Mouse (Mus musculus) lung, postnatal 10 days (tissue): ENCODE results near the gene Bpifb5.
"Not testable (repeated sequence)": the region's sequence is repeated elsewhere in the genome, so short reads cannot be mapped to it uniquely, and the experiment has no call there.

ENCODE experiments used
- DNase-seq: peaks from one replicate; pipeline ENCODE4 v3.0.0; 2021

Gene Bpifb5

DNA sequence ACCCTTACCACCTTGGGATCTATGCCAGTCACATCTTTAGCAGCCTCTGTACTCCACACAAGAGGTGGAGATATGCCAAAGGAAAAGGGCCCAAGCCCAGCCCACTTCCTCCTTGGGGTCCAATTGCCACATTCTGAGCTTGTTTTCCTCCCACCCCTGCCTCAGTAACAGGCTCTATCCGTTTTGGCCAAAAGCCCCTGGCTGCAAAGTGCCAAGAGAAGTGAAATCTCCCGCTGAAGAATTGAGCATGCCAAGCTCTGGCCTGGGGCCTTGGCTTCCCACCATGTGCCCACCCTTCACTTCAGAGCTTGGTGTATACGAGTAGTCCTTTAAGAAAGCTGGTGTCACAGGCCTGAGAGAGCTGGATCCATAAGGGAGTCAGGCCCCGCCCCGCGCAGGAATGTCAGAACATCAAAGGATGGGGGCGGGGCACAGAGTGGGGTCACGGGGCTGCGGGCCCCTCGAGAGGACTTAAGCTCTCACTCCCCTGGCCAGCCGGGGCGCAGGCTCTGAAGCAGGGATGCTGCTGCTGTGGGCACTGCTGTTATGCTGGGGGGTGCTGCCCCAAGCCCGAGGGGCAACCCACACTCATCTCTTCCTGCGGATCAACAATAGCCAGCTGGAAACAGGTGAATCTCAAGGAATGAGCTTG, at the start of gene Bpifb5:
Bpifb5 (plus strand) TSS at position 478 of the 652 bp plus-strand sequence.
- peak; percentile 81 for DNase-seq

- not testable (repeated sequence) for DNase-seq
These were observed 41.6 kb upstream of the Bpifb5 start for GRCm38 (mm10) chr2:154181900-154182299.

- not testable (repeated sequence) for DNase-seq
These were observed 40.5 kb upstream of the Bpifb5 start for GRCm38 (mm10) chr2:154183061-154183460.

DNA sequence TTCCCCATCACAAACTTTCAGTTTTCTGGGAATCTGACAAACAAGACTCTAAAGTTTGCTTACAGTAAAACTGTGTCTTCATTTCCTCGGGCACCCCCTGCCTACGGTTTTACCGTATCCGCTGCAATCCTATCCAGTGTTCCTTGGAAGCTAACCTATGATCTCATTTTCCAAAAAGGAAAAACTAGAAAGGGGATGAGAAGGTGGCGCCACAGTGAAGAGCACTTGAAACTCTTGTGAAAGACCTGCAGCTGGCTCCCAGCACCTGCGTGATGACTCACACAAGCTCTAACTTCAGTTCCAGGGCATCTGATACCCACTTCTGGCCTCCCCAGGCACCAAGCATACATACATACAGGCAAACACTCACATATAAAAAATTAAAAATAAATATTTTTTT, 38.2 kb upstream of the Bpifb5 start:
- peak; percentile 44 for DNase-seq

- no peak for DNase-seq
These were observed 37.8 kb upstream of the Bpifb5 start for GRCm38 (mm10) chr2:154185748-154186147.

DNA sequence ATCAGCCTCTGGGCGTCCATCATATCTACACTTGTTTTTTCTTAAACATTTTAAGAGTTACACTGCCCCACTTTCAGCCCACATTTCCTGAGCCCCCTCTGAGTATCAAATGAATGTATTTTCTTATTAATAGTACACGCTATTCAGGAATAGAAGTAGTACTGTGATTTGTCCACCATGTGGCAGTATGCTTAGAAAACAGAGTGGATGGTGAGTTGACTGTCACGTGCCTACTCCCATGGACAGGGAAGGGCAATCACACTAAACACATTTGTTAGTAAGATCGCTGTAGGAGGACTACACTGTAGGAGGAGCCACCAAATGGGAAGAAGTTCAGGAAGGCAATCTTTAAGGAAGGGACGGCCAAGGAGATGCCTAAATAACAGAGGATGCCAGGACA, 36.1 kb upstream of the Bpifb5 start:
- DNase-seq = peak; percentile 28

GRCm38 (mm10) chr2:154189877-154190434, 33.6 kb upstream of the Bpifb5 start:
- DNase-seq = no peak

- DNase-seq = no peak
These were observed 32.8 kb upstream of the Bpifb5 start, which contains the start of gene Bpifb1 for GRCm38 (mm10) chr2:154190546-154191258. TSS of gene Bpifb1 (plus strand) at chr2:154190818.

GRCm38 (mm10) chr2:154192141-154192540, 31.4 kb upstream of the Bpifb5 start:
- DNase-seq = no peak

- no peak for DNase-seq
These were observed 30.5 kb upstream of the Bpifb5 start for GRCm38 (mm10) chr2:154193071-154193470.

DNA sequence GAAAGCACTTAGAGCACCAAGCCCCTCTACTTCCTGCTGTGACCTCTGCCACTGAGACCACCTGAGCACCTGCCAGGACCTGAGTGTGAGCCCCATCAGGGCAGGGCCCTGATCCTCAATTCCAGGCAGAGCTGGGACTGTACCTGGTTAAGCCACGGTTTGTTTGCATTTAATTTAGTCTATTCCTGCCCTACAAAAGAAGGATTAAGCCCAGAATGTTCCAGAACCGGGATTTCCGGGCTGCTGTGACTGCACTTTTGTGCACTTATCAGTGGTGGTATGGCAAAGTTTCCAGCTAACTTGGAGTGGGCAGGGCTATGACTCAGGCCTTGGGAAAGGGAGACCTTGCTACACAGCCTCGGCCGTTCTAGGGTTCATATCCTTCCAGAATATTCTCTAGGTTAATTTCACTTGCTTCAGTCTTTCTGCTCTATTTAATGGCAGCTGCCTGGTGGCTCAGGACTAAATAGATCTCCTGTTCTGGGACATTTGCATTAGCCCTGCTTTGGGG, 29.5 kb upstream of the Bpifb5 start:
- no peak for DNase-seq

- DNase-seq = no peak
These were observed 26.5 kb upstream of the Bpifb5 start for GRCm38 (mm10) chr2:154197036-154197435.

DNA sequence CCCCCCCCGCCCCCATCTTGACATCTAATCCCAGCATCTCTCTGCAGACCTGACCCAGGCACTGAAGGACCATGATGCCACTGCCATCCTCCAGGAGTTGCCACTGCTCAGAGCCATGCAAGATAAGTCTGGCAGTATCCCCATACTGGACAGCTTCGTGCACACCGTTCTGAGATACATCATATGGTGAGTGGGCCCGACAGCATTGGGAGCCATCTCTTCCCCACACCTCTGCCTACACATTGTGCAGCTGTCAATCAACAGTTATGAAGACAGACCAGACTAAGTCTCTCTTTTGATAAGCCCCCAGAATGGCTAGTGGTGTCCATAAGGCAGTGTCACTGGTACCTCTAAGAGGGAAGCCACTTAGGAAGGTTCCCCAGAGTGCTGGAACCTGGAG, 18.9 kb upstream of the Bpifb5 start:
- no peak for DNase-seq

DNA sequence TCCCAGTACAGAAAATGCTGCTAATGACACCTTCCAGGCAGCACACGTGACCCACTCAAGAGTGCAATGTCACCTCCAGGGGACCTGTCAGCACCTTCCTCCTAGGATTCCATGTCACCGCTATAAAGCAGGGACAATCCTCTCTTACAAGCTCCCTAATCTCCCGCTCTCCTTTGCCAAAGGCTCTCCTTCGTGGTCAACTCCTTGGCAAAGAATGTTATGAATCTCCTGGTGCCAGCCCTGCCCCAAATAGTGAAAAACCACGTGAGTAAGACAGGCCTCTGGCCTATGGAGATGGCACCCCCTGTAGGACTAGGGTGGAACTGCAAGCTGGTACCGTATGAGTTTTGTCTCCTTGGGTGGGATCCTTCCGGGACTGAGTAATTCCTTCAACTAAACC, 16.6 kb upstream of the Bpifb5 start:
- DNase-seq = peak; percentile 67

GRCm38 (mm10) chr2:154209112-154209511, 14.4 kb upstream of the Bpifb5 start:
- DNase-seq = no peak

- no peak for DNase-seq
These were observed 12.4 kb upstream of the Bpifb5 start for GRCm38 (mm10) chr2:154211121-154211520.

DNA sequence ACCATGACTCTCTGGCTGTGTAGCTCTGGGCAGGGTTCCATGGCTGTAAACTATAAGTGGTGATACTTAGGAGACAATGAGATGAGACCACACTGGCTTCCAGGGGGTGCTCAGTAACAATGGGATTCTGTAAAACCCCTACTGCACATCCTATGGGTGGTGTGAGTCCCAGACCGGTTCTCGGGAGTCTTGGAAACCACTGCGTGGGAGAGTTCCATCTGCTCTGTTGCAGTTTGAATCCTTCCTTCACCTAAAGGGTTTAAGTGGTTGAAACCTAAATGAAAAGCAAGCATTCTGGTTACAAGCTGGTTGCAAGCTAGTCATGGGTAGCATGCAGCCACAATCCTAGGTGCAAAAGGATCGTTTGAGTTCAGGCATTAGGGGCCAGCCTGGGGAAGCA, 11.7 kb upstream of the Bpifb5 start:
- DNase-seq = no peak

GRCm38 (mm10) chr2:154215191-154215590, 8.4 kb upstream of the Bpifb5 start:
- peak; percentile 84 for DNase-seq

DNA sequence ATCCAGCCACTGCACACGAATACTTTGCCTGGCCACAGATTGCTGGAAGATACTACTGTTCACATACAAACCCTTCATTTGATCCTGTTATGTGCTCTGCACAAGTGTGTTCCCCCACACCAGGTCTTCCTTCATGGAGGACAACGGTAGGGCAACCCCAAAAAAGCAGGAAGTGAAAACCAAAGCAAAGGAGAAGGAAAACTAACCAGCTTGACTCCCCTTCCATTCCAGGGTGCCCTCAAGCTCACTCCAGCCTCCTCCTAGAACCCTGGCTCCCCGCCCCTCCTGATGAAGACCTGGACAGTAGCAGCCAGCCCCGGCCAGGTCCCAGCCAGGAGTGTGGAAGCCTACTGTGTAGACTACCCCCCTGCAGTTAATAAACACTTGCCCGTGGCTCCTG, 3.6 kb upstream of the Bpifb5 start:
- no peak for DNase-seq

DNA sequence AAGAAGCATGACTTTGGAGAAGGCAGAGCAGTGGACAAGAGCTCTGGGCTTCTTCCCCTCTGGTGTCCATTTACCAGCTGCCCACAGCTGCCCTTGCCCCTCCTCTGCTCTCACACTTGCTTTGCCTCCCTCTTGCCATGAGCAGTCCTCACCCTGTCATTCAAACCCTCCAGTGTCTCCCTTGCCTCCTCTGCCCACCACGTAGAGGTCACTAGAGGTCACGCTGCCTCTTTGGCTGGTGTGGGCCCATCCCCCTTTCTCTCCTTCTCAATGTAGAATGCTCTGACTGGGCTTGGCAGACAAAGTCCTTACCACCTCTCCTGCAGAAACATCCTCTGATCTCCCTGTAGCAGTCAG, 353 bp downstream of the Bpifb5 start:
- DNase-seq = peak; percentile 15

DNA sequence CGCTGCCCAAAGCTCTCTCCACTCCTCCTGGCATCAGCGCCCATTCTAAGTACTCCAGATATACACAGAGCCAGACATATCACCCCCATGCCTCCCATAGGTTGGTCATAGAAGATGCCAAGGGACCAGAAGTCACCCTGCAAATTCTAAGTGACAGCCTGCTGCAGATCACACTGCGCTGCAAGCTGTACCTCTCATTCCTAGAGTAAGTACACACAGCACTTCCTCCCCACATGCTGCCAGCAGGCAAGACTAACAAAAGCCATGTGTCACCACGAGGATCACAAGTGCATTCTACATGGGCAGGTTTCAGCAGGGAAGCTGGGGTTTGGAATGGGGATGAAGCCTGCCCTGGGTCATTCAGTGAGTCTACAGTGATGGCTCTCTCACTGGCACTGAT, 3.4 kb downstream of the Bpifb5 start:
- DNase-seq = no peak

DNA sequence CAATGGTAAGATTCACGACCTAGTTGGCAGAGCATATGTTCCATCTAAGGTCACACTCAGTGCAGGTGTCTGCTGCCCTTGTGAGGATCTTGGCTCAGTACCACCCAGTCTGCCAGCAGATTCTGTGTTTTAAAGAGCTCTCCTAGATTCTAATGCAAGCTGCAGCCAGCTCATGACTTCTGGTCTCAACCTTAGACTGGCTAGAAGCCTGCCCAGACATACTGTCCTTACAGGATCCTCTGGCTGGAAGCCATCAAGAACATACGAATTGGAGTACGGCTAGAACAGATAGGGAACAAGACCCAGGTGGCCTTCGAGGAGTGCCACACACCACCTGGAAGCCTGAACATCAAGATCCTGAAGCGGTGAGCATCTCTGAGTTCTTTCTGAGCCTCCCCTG, 4.3 kb downstream of the Bpifb5 start:
- DNase-seq = no peak

DNA sequence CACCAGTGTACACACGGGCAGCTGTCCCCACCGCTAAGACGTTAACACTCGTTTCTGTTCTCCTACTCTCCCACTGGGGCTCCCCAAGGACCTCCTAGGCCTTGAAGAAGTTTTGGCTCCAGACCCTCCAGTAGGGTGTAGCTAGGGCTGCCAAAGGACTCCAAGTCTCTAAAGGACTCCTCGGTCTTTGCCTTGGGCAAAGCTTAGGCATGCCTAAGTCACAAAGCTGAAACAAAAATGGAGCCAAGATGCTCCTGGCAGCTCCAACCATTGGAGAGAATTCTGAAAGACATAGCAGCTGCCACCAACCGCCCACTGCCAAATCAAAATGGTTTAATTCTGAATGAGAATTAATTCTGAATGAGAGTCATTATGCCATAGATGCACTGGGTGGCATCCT, 9.9 kb downstream of the Bpifb5 start:
- DNase-seq = no peak

DNA sequence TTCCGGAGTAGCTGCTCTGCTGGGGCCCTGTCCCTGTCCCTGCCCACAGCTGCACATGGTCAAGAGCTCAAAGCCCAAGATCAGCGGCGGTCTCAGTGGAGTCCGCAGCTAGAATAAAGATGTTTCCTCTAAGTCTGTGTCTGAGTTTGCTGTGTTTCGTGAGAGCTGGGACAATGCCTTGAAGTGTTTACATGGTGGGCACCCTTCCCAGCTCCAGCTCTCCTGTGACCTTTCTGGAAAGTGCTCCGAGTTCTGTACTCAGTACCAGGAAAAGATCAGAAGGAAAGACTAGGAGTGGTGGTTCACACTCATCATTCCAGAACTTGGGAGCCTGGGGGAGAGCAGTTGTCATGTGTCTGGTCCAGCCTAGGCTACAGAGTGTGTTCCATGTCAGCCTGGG, 17.2 kb downstream of the Bpifb5 start:
- peak; percentile 47 for DNase-seq
